ENCODE assay signal across 20 mouse cellular contexts in the genomic region with DNA sequence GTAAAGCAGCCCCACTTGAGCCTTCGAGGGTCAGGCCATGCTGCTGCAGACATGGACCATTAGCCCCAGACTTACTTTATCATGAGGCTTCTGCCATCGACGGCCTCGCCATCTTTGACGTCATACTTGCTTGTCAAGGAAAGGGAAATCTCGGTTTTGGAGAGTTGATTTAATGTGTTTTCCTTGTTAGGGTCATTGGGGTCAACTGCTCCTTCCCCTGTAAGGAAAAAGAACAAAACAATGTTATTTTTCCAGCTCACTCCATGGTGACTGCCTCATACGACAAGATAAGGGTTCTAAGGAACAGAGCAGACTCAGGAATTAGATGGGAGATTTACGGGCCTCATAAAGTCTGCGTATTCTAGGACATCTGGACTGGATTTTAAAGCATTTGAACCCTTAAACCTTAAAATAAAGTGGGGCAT. TPM values are rescaled to one million over a fixed set of nuclear protein-coding genes. Genes with fewer than 3 reads are reported as not detected.
DNase-seq lines count a peak whose midpoint lies in the region; ATAC-seq lines count a peak whose summit lies in the region.
"Had no signal": no experiment of that assay in that cellular context is flagged by ENCODE, and none has a peak within 500 bp of the region (broad histone marks: within the 10 kb centered on the region; RNA-seq: fewer than 3 reads in every experiment).

No protein-coding gene starts in this region.

- no peak overlapping the region for H3K4me3 ChIP-seq in heart, embryonic 12.5 days
- H3K4me3 ChIP-seq in kidney, embryonic 15.5 days (replicated peaks), result no peak overlapping the region
- H3K4me3 ChIP-seq in limb, embryonic 11.5 days (ENCODE audit: low read depth, low read length), result no peak overlapping the region
- H3K4me3 ChIP-seq: erythroblast, embryonic 14.5 days; heart, embryonic 15.5 days; hindbrain, embryonic 13.5 days; limb, embryonic 12.5 days had no signal

- H3K27ac ChIP-seq in heart, embryonic 12.5 days (ENCODE audit: poor library complexity, severe bottlenecking), result peak overlapping the region; percentile 53; the same call in 1 of the 2 replicates
- peak overlapping the region; percentile 86; the same call in 1 of the 2 replicates for H3K27ac ChIP-seq in kidney, embryonic 15.5 days
- peak overlapping the region; percentile 63; the same call in 1 of the 2 replicates for H3K27ac ChIP-seq in limb, embryonic 11.5 days (replicated peaks; ENCODE audit: low read depth, low read length)
- H3K27ac ChIP-seq: hindbrain, embryonic 13.5 days; stomach, postnatal 0 days had no signal

- no peak overlapping the region for H3K4me2 ChIP-seq in heart, embryonic 12.5 days
- H3K4me2 ChIP-seq in kidney, embryonic 15.5 days, result no peak overlapping the region
- H3K4me2 ChIP-seq in limb, embryonic 11.5 days (ENCODE audit: low read depth, severe bottlenecking), result no peak overlapping the region
- H3K4me2 ChIP-seq: heart, embryonic 15.5 days; hindbrain, embryonic 13.5 days; limb, embryonic 12.5 days had no signal

- H3K4me1 ChIP-seq in heart, embryonic 12.5 days (replicated peaks), result peaks cover 28% of the 10 kb centered on the region
- peaks cover 19% of the 10 kb centered on the region for H3K4me1 ChIP-seq in kidney, embryonic 15.5 days
- H3K4me1 ChIP-seq in limb, embryonic 11.5 days (ENCODE audit: control insufficient read depth, insufficient read depth, low read length), result peaks cover 12% of the 10 kb centered on the region; the same call in 1 of the 2 replicates
- H3K4me1 ChIP-seq: hindbrain, embryonic 13.5 days had no signal

- no peak for DNase-seq in heart, postnatal 36 days
- peak; percentile 30 for DNase-seq in embryo, embryonic 9.5 days (ENCODE audit: extremely low spot score)
- peak; percentile 51 for DNase-seq in limb, embryonic 11.5 days (ENCODE audit: low spot score)
- DNase-seq in testis, postnatal 14 days (ENCODE audit: low spot score), result no peak
- DNase-seq in ovary, postnatal 10 days (ENCODE audit: low spot score), result no peak
- no peak for DNase-seq in layer of hippocampus, adult 9-11 months
- DNase-seq: B cell, adult 2 months; cerebellum, adult 9-10 months; lung, adult 2 months; right cerebral cortex, postnatal 14 days had no signal

- 38% methylated on average over 9 of the region's 9 CpGs for WGBS in heart, embryonic 12.5 days
- WGBS in kidney, embryonic 15.5 days, result 12% methylated on average over 9 of the region's 9 CpGs
- 15% methylated on average over 9 of the region's 9 CpGs for WGBS in limb, embryonic 11.5 days

- 0 out of 2 replicates have a peak, but pooled peaks cover 3% of the 10 kb centered on the region for H3K36me3 ChIP-seq in heart, embryonic 12.5 days
- no peaks in the 10 kb centered on the region for H3K36me3 ChIP-seq in kidney, embryonic 15.5 days
- H3K36me3 ChIP-seq in limb, embryonic 11.5 days (ENCODE audit: control insufficient read depth, insufficient read depth, low read length), result 0 out of 2 replicates have a peak, but pooled peaks cover 3% of the 10 kb centered on the region
- H3K36me3 ChIP-seq: heart, embryonic 15.5 days had no signal

- ATAC-seq in heart, embryonic 12.5 days (ENCODE audit: insufficient number of reproducible peaks, low FRiP score), result 0 out of 2 replicates have a peak, but pooled peaks have one; percentile 37
- peak; percentile 88 for ATAC-seq in kidney, embryonic 15.5 days (replicated peaks; ENCODE audit: low FRiP score)
- peak; percentile 5; the same call in 1 of the 2 replicates for ATAC-seq in limb, embryonic 11.5 days (ENCODE audit: insufficient number of reproducible peaks, low FRiP score, low TSS enrichment, low read depth)
- ATAC-seq: midbrain, embryonic 16.5 days; Patski had no signal

- intact Hi-C loops in heart, postnatal 36 days (cut with DNase I), result no loop called here

- no peaks in the 10 kb centered on the region for H3K9me3 ChIP-seq in heart, embryonic 12.5 days (replicated peaks)
- no peaks in the 10 kb centered on the region for H3K9me3 ChIP-seq in kidney, embryonic 15.5 days (replicated peaks)
- H3K9me3 ChIP-seq in limb, embryonic 11.5 days (ENCODE audit: control insufficient read depth, low read length), result no peaks in the 10 kb centered on the region
- H3K9me3 ChIP-seq: heart, embryonic 15.5 days; hindbrain, embryonic 13.5 days; limb, embryonic 12.5 days had no signal

- no peaks in the 10 kb centered on the region for H3K27me3 ChIP-seq in heart, embryonic 12.5 days (replicated peaks)
- no peaks in the 10 kb centered on the region for H3K27me3 ChIP-seq in kidney, embryonic 15.5 days
- no peaks in the 10 kb centered on the region for H3K27me3 ChIP-seq in limb, embryonic 11.5 days (ENCODE audit: control insufficient read depth, insufficient read depth, low read length)
- H3K27me3 ChIP-seq: heart, embryonic 15.5 days; hindbrain, embryonic 13.5 days; limb, embryonic 12.5 days; Patski had no signal

- H3K9ac ChIP-seq in heart, embryonic 12.5 days, result no peak overlapping the region
- H3K9ac ChIP-seq in kidney, embryonic 15.5 days, result no peak overlapping the region
- H3K9ac ChIP-seq in limb, embryonic 11.5 days (ENCODE audit: low read length), result no peak overlapping the region
- H3K9ac ChIP-seq: heart, embryonic 15.5 days; hindbrain, embryonic 13.5 days; limb, embryonic 12.5 days had no signal

RNA-seq across cellular contexts. Expression of a gene that starts 28.4 kb away (rescaled TPM):
- 184 and 192 TPM in 2 replicates for polyA plus RNA-seq in heart, embryonic 12.5 days (2016; fragmentation: Nextera tagmentation; extraction: Ambion mirVana)
- total RNA-seq in heart, postnatal 36 days (2021), result 10 to 100 TPM; 20.0 to 25.3 TPM
- 126 TPM in 2 replicates for polyA plus RNA-seq in kidney, embryonic 15.5 days (2015; fragmentation: Nextera tagmentation; extraction: Ambion mirVana)
- polyA plus RNA-seq in limb, embryonic 11.5 days (2014; fragmentation: Nextera tagmentation; extraction: Ambion mirVana), result 147 and 157 TPM in 2 replicates

RNA-seq across cellular contexts. Expression of a gene that starts 50.0 kb away (rescaled TPM):
- polyA plus RNA-seq in heart, embryonic 12.5 days (2016; fragmentation: Nextera tagmentation; extraction: Ambion mirVana), result 1.9 and 2.2 TPM in 2 replicates
- total RNA-seq in heart, postnatal 36 days (2021), result under 1 TPM in 1 of 2 experiments, not detected in 1; 0.11 TPM
- 0.30 and 0.52 TPM in 2 replicates for polyA plus RNA-seq in kidney, embryonic 15.5 days (2015; fragmentation: Nextera tagmentation; extraction: Ambion mirVana)
- 2.3 TPM in 2 replicates for polyA plus RNA-seq in limb, embryonic 11.5 days (2014; fragmentation: Nextera tagmentation; extraction: Ambion mirVana)
- total RNA-seq: gastrocnemius, adult 8-10 months had no signal
- polyA plus RNA-seq: erythroblast, embryonic 14.5 days; Patski had no signal

Comparison
In these comparisons a context has a peak if more than half of its experiments do, and no peak if none do; other contexts are left out.
1. ATAC-seq: peak in every context shown above with its lines; median percentile 88 in kidney, embryonic 15.5 days; 37 in heart, embryonic 12.5 days; 5 in limb, embryonic 11.5 days.
2. DNase-seq: peak in embryo, embryonic 9.5 days (single experiment) and limb, embryonic 11.5 days (single experiment); none in heart, postnatal 36 days (0 of 2), testis, postnatal 14 days (single experiment), ovary, postnatal 10 days (single experiment) and layer of hippocampus, adult 9-11 months (single experiment).
3. Peak in every context shown above with its lines, with median percentiles within 50 percentile points of each other: H3K27ac ChIP-seq.